Mouse (Mus musculus): Measurements from ENCODE around the gene Gm44973. TPM values are rescaled to one million over a fixed set of nuclear protein-coding genes. Genes with fewer than 3 reads are reported as not detected.

The Gm44973 gene
- polyA plus RNA-seq (2012; rRNA removed) (0.03 and 0.10 TPM in 2 replicates), polyA plus RNA-seq (2014; fragmentation: Nextera tagmentation; extraction: Ambion mirVana) (1.6 and 1.9 TPM in 2 replicates)

DNA sequence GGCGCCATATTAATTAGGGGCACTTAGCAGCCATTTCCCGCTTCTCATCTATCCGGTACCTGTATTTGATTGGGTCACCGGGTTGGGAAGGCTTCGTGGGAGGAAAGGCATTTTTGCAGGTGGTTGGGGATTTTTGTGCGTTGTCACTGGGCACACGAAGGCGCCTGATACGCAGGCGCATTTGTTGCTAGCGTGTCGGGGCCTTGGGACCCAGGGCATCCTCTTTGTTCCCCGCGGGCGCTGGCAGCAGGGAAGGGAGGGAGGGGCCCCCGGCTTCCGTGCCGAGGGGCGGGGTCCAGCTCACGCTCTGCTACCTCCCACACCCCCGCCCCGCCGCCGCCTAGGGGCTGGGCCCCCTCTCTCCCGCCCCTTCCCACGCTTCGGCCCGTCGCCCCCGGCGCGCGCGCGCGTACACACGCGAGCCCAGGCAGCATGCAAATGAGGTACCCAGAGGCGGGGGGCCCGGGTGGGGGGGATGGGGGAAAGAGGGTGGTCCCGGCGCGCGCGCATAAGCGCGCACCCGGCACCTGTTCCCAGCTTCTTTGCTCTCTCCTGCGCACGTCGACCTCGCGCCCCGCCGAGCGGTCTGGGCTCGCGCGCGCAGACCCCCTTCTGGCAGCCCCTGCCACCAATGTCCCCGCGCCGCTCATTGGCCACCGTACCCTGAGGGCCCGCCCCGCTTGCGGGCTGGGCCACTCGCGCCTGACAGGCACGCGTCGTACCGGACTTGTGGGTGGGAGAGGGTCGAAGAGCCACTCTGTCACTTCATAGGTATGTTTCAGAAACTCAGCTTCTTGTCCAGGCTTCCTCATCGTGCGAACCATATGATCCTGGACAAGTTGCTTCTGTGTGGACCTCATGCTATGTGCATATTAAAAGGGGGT lies at the start of gene Gm44973:
Gm44973 (plus strand) TSS at position 379 of the 884 bp plus-strand sequence.
- Histone ChIP-seq H3K4me3 (ENCODE audit: insufficient read depth in 1 of 2, low read depth in 2 of 2, low read length in 2 of 2) (peak within 1 kb of the TSS; percentile 94 to 96), H3K4me1 (replicated peaks; ENCODE audit: control insufficient read depth in 2 of 2, insufficient read depth in 2 of 2, low read length in 1 of 2) (peaks cover 12 to 13% of the 10 kb centered on the region in 2 experiments), H3K27me3 (ENCODE audit: control insufficient read depth, insufficient read depth, low read length) (no peaks in the 10 kb centered on the region), H3K9ac (replicated peaks) (peak within 1 kb of the TSS; percentile 97), H3K4me2 (ENCODE audit: low read depth) (peak within 1 kb of the TSS; percentile 82), H3K27ac (peak within 1 kb of the TSS; percentile 96), H3K9me3 (ENCODE audit: control insufficient read depth, low read length) (no peaks in the 10 kb centered on the region; the same call in 1 of the 2 replicates), H3K36me3 (replicated peaks; ENCODE audit: control insufficient read depth, insufficient read depth, low read depth) (peaks cover 28% of the 10 kb centered on the region)
- ATAC-seq (ENCODE audit: insufficient read depth) (peak; percentile 76), DNase-seq (ENCODE audit: low read depth in 3 of 3, low spot score in 3 of 3) (peak; percentile 82 to 91 (median 84))
- TF ChIP-seq CTCF (IDR thresholded peaks at IDR 0.05; ENCODE audit: low read depth) (no peak), EP300 (IDR thresholded peaks at IDR 0.05; ENCODE audit: low read depth) (peak; percentile 45; the same call in 1 of the 2 replicates)
- under 1% methylated on average over 71 of the region's 76 CpGs for WGBS (ENCODE audit: insufficient replicate concordance)

DNA sequence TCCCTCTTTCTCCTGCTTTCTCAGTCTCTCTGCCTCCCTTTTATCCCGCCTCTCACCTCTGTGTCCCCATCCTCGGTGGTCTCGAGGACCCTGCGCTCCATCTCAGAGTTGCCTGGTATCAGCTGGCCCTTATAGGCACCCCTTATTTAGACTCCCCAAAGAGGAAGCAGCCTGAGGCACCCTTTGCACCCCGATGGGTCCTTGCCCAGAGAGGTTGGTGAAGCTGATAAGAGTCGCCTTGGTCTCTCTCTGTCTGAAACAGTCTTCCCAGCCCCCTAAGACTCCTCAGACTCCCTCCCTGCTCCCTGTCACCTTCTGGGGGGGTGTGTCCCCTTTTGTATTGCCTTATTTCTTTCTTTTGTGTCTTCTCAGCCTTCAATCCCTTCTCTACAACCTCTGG lies 44.2 kb upstream of the Gm44973 start, which contains the start of gene Sbk3:
Sbk3 (minus strand) TSS at position 101 of the 400 bp plus-strand sequence.
- Histone ChIP-seq H3K4me2 (ENCODE audit: low read depth) (no peak within 1 kb of the TSS), H3K27me3 (ENCODE audit: control insufficient read depth, insufficient read depth, low read length) (no peaks in the 10 kb centered on the region), H3K36me3 (replicated peaks; ENCODE audit: control insufficient read depth, insufficient read depth, low read depth) (no peaks in the 10 kb centered on the region), H3K4me1 (replicated peaks; ENCODE audit: control insufficient read depth in 2 of 2, insufficient read depth in 2 of 2, low read length in 1 of 2) (no peaks in the 10 kb centered on the region), H3K27ac (no peak within 1 kb of the TSS), H3K9ac (replicated peaks) (no peak within 1 kb of the TSS), H3K4me3 (ENCODE audit: insufficient read depth in 1 of 2, low read depth in 2 of 2, low read length in 2 of 2) (no peak within 1 kb of the TSS), H3K9me3 (ENCODE audit: control insufficient read depth, low read length) (no peaks in the 10 kb centered on the region)
- 28% methylated on average over 6 of the region's 6 CpGs for WGBS (ENCODE audit: insufficient replicate concordance)
- DNase-seq (ENCODE audit: low read depth in 3 of 3, low spot score in 3 of 3) (no peak), ATAC-seq (ENCODE audit: insufficient read depth) (no peak)
- TF ChIP-seq CTCF (IDR thresholded peaks at IDR 0.05; ENCODE audit: low read depth) (no peak), EP300 (IDR thresholded peaks at IDR 0.05; ENCODE audit: low read depth) (no peak)

DNA sequence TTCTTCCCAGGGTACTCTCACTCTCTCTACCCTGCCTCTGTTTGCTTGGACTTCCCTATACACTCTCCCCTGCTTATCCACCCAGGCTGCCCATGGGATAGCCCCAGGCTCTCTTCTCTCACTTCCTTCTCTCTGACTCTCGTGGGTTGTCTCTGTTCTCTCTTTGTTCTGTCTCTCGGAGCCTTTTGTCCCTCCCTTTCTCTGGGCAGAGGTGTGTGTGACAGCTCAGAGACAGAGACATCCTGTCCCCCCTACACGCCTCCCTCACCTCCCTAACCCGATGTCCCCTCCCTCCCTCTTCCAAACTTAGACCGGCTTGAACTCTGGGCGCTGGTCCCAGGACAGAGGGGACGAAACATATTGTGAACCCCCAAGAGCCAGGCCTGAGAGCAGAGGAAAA lies 43.6 kb upstream of the Gm44973 start:
- TF ChIP-seq EP300 (IDR thresholded peaks at IDR 0.05; ENCODE audit: low read depth), result no peak
- no peak for TF ChIP-seq CTCF (IDR thresholded peaks at IDR 0.05; ENCODE audit: low read depth)
- ATAC-seq (ENCODE audit: insufficient read depth), result no peak

DNA sequence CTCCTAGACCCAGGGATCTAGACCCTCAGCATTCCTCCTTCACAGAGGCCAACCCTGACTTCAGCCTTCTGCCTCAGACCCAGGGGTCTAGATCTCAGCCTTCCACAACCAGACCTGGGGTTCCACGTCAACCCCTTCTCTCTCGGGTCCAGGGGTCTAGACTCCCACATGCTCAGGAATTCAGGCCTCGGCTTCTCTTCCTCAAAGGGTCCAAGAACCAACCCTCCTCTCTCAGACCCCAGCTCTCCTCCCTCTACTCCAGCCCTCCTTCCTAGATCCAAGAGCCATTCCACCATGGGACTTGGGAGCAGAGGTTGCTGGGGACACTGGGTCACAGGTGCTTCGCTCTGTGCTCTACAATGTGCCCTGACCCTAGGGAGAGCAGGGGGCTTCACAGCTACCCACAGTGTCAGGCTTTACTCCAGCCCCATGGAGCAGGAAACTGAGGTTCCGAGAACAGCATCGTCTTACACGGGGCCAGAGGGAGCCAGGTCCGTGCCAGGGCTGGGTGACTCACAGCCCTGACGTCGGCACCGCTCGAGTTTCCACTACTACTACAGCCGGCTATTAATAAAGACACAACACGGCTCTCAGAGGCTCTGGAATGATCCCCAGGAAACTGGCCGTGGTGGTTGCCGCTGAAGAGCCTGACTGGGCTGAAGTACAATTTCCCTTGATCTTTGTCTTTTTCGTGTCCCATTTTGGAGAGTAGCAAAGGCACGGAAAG lies 42.8 kb upstream of the Gm44973 start:
- H3K4me2 ChIP-seq (ENCODE audit: low read depth), result no peak overlapping the region
- H3K4me3 ChIP-seq (ENCODE audit: insufficient read depth in 1 of 2, low read depth in 2 of 2, low read length in 2 of 2), result no peak overlapping the region
- no peaks in the 10 kb centered on the region for H3K9me3 ChIP-seq (ENCODE audit: control insufficient read depth, low read length)
- H3K4me1 ChIP-seq (replicated peaks; ENCODE audit: control insufficient read depth in 2 of 2, insufficient read depth in 2 of 2, low read length in 1 of 2), result no peaks in the 10 kb centered on the region
- DNase-seq (ENCODE audit: low read depth in 3 of 3, low spot score in 3 of 3) (no peak), ATAC-seq (ENCODE audit: insufficient read depth) (no peak)
- no peak overlapping the region for H3K9ac ChIP-seq (replicated peaks)
- no peaks in the 10 kb centered on the region for H3K36me3 ChIP-seq (replicated peaks; ENCODE audit: control insufficient read depth, insufficient read depth, low read depth)
- WGBS (ENCODE audit: insufficient replicate concordance), result 44% methylated on average over 18 of the region's 18 CpGs
- H3K27me3 ChIP-seq (ENCODE audit: control insufficient read depth, insufficient read depth, low read length), result no peaks in the 10 kb centered on the region
- no peak overlapping the region for H3K27ac ChIP-seq
- TF ChIP-seq CTCF (IDR thresholded peaks at IDR 0.05; ENCODE audit: low read depth), result no peak
- TF ChIP-seq EP300 (IDR thresholded peaks at IDR 0.05; ENCODE audit: low read depth), result no peak

More for the DNA sequence above, 43.6 kb upstream of the Gm44973 start:
- H3K27ac ChIP-seq, result no peak overlapping the region
- 19% methylated on average over 7 of the region's 7 CpGs for WGBS (ENCODE audit: insufficient replicate concordance)
- H3K4me3 ChIP-seq (ENCODE audit: insufficient read depth in 1 of 2, low read depth in 2 of 2, low read length in 2 of 2), result no peak overlapping the region
- DNase-seq (ENCODE audit: low read depth in 3 of 3, low spot score in 3 of 3), result no peak
- no peak overlapping the region for H3K9ac ChIP-seq (replicated peaks)
- H3K4me2 ChIP-seq (ENCODE audit: low read depth), result no peak overlapping the region
- H3K4me1 ChIP-seq (replicated peaks; ENCODE audit: control insufficient read depth in 2 of 2, insufficient read depth in 2 of 2, low read length in 1 of 2), result no peaks in the 10 kb centered on the region
- no peaks in the 10 kb centered on the region for H3K36me3 ChIP-seq (replicated peaks; ENCODE audit: control insufficient read depth, insufficient read depth, low read depth)
- no peaks in the 10 kb centered on the region for H3K9me3 ChIP-seq (ENCODE audit: control insufficient read depth, low read length)
- no peaks in the 10 kb centered on the region for H3K27me3 ChIP-seq (ENCODE audit: control insufficient read depth, insufficient read depth, low read length)

DNA sequence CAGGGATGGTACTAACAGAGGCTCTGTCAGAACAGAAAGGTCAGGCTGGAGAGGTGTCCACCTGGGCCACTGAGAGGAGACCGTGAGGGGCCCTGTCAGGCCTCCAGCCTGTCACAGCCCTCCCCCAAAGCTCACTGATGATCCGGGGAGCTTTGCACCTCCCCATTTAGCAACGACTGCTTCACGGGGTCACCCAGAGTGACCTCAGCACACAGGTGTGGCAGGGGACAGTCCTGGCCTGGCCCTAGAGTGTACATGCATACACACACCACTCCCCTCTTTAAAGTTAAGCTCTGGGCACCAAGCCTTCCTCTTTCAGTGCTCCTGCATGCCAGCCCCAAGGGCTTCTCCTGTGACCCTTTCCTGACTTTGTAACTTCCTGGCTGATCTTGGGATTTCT lies 39.8 kb upstream of the Gm44973 start:
- H3K27me3 ChIP-seq (ENCODE audit: control insufficient read depth, insufficient read depth, low read length), result no peaks in the 10 kb centered on the region
- no peaks in the 10 kb centered on the region for H3K36me3 ChIP-seq (replicated peaks; ENCODE audit: control insufficient read depth, insufficient read depth, low read depth)
- TF ChIP-seq EP300 (IDR thresholded peaks at IDR 0.05; ENCODE audit: low read depth) (no peak), CTCF (IDR thresholded peaks at IDR 0.05; ENCODE audit: low read depth) (no peak)
- no peak overlapping the region for H3K4me3 ChIP-seq (ENCODE audit: insufficient read depth in 1 of 2, low read depth in 2 of 2, low read length in 2 of 2)
- no peaks in the 10 kb centered on the region for H3K9me3 ChIP-seq (ENCODE audit: control insufficient read depth, low read length)
- DNase-seq (ENCODE audit: low read depth in 3 of 3, low spot score in 3 of 3) (no peak), ATAC-seq (ENCODE audit: insufficient read depth) (no peak)
- no peak overlapping the region for H3K4me2 ChIP-seq (ENCODE audit: low read depth)
- 41% methylated on average over 4 of the region's 4 CpGs for WGBS (ENCODE audit: insufficient replicate concordance)
- H3K4me1 ChIP-seq (replicated peaks; ENCODE audit: control insufficient read depth in 2 of 2, insufficient read depth in 2 of 2, low read length in 1 of 2), result no peaks in the 10 kb centered on the region
- H3K9ac ChIP-seq (replicated peaks), result no peak overlapping the region
- no peak overlapping the region for H3K27ac ChIP-seq
